Mouse (Mus musculus): Measurements from ENCODE around the gene B3gnt3.

The B3gnt3 gene

GRCm38 (mm10) chr8:71677555-71677954, 24.0 kb downstream of the B3gnt3 start:
- no peak for DNase-seq (ENCODE audit: low spot score)

GRCm38 (mm10) chr8:71676803-71677202, 24.8 kb downstream of the B3gnt3 start:
- no peak for DNase-seq (ENCODE audit: low spot score)

DNA sequence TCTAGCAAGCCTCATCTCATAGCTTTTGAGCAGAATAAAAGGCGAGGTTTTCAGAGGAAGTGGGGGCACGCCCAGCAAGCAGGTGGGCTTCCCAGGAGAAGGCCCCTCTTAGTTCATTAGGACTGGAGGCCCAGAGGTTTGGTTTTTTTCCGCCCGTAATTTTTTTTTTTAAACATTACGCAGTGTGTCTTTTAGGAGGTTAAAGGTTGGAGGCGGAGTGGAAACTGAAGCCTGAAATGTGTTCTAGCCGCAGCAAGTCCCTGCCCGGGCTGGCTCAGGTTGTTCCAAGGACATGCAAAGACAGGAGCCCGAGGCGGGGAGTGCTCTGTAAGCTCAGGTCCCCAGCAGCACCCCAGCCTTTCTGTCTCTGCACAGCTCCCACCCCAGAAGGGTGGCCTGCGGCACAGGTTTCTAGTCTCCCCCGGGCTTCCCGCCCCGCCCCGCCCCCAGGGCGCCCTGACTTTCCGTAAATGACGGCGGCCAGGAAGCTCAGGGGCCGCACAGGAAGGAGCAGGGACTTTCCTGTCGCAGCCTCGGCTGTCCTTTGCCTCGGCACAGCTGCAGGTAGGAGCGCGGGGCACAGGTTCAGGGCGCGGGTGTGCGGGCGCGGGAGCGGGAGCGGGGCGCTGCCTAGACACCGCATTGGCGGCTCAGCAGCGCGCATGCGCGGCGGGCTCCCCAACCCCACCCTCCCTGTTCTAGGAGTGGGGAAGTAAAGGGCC, 25.4 kb downstream of the B3gnt3 start, which contains the start of gene Jak3:
Jak3 (plus strand) TSS at position 277 of the 722 bp plus-strand sequence.
- DNase-seq (ENCODE audit: low spot score), result peak; percentile 61

DNA sequence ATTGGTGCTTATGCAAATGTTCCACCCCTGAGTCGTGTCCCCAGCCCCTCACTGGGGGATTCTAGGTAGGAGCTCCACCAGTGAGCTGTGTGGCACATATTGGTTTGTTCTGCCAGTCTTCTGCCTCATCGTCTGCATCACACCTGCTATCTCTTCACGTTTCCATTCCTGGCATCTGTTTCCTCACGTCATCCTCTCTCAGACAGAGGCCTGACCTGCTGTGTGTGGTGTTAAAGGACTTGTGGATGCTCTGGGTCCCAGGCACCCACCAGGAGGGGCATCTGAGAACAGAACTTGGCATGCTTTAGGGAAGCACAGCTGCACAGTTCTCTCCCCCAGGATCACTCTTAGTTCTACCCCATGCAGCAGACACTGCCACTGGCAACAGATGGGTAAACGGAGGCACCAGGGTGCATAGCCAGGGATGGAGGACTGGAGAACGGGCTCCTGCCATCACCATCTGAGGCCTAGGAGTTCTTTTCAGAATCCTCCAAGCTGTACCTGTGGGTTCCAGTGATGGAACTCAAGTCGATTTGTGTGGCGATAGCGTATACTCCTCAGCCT, 26.1 kb downstream of the B3gnt3 start:
- no peak for DNase-seq (ENCODE audit: low spot score)

GRCm38 (mm10) chr8:71674071-71674470, 27.5 kb downstream of the B3gnt3 start:
- no peak for DNase-seq (ENCODE audit: low spot score)

DNA sequence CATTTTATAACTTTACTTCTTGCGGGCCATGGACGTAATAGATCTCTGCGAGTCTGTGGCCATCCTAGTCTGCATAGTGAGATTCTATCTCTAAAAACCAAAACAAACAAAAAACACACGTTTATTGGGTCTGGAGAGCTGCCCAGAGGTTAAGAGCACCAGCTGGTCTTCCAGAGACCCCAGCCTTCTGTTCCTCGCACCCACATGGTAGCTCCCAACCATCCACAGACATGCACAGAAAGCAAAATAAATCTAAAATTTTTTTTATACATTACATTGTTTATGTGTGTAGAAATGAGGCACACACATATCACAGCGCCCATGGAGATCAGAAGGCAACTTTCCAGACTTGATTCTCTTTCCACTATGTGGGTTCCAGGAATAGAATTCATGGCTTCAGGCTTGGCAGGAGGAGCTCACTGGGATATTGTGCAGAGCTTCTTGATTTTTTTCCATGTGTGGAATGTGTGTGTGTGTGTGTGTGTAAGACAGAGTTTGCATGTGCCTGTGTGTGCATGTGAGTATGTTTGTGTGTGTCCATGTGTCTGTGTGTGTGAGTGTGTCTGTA, 29.3 kb downstream of the B3gnt3 start:
- no peak for DNase-seq (ENCODE audit: low spot score)

DNA sequence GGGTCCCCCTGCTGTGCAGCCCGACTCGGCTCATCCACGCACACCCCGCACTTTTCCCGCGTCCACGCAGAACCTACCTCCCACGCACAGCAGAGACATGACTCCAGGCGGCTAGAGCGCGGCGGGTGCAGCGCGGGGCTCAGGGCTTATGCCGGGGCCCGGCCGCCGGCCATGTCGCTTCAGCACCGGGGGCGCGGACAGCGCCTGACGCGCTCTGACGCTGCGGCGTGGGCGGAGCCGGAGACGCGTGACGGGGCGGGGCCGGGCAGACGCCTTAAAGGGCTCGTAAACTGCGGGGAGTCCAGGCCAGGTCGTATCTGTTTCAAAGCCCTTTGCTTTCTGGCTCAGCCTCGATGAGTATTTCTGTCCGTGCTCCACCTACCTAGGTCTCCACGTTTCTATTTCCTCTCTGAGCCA, 30.0 kb downstream of the B3gnt3 start, which contains the start of gene Unc13a:
Unc13a (minus strand) TSS at position 209 of the 417 bp plus-strand sequence.
- peak; percentile 91 for DNase-seq (ENCODE audit: low spot score)

DNA sequence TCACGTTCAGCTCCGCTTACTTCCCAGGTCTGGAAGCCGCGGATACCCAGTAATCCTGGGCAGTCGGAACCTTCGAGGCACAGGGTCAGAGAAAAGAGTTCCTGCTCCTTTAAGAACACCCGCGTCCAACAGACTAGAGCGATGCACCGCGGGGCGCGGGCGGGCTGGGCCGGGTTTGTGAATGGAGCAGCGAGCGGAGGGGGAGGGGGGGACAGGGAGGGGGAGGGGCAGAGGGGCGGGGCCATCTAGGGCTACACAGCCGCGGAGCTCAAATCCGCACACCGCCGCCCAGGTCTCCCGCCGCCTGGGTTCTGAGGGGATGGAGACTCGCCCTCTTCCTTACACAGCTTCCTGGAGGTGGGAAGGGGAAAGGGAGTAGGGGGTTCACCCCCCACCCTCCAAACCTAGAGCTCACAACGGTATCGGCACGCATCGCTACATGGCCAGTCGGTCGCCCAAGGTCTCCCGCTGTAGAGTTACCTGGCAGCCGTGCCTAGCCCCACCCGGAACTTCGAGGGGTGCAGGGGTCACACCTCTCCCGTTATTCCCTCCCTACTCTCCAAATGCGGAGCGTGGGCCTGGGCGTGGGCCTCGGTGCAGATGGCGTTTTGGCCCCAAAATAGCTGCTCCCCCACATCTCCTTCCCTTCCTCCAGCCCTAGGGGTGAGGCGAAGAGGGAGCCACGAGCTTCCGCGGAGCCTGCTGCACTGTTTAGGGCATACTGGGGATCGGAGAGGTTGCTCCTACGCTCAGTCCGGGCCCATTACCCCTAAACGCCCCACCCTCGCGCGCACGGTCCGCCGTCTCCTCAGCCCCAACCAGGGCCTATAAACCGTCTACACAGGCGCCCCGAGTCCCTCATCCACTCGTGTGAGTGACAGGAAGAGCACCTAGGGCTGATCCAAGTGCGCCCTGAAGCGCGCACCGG, 30.7 kb downstream of the B3gnt3 start:
- DNase-seq (ENCODE audit: low spot score), result no peak

DNA sequence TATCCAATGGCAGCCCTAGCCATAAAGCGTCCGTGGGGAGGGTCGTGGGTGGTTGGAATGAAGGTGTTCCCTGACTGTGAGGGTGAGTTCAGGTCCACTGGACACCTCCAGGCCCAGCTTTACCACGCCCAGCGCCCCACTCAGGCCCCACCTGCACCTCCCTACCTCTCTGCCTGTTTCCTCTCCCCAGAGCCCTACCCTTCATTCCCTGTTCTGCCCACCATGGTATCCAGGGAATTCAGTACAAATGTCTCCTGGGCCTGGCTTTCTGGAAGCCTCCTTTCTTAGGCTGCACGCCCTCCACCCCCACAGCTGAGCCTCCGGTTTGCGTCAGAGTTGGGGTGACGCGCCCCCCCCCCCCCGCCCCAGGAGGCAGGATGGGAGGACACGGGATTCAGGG, 31.4 kb downstream of the B3gnt3 start:
- DNase-seq (ENCODE audit: low spot score), result no peak

- DNase-seq (ENCODE audit: low spot score), result no peak
Measured at GRCm38 (mm10) chr8:71668220-71668975, 33.2 kb downstream of the B3gnt3 start.

DNA sequence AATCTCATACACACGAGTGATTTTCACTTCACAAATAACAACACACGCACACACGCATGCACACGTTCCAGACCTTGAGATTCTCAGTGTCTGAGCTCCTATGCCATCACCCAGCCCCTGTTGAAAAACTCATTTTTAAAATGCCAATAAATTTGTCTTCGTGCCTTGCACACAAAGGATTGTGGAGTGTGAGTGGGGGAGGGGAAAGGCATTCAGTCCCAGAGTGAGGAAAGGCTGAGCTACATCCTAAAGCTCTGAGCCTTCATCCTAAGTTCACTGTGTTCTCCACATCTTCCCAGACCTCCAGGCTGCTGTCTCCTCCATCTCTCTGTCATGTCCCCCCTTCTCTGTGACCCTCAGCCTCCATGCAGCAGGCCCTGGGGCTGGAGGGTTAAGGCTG, 34.3 kb downstream of the B3gnt3 start:
- no peak for DNase-seq (ENCODE audit: low spot score)

DNA sequence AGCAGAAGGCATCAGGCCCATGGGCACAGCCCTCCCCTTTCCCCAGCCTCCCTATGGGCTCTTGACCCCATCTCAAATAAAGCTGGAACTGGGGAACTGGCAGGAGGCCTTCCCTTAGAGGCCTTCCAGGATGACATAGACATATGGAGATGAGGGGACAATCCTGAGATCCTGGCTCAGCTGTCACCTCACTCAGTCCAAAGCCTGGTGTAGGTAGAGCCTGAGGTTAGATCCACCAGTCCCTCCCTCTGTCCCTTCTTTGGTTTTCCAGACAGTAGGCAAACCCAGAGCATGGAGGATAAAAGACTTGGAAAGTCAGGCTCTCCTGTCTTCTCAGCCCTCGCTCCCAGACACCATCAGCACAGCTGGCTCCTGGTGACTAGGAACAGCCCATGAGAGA, 34.7 kb downstream of the B3gnt3 start:
- no peak for DNase-seq (ENCODE audit: low spot score)

- DNase-seq (ENCODE audit: low spot score), result peak; percentile 67
Measured at GRCm38 (mm10) chr8:71665331-71666130, 36.1 kb downstream of the B3gnt3 start.

DNA sequence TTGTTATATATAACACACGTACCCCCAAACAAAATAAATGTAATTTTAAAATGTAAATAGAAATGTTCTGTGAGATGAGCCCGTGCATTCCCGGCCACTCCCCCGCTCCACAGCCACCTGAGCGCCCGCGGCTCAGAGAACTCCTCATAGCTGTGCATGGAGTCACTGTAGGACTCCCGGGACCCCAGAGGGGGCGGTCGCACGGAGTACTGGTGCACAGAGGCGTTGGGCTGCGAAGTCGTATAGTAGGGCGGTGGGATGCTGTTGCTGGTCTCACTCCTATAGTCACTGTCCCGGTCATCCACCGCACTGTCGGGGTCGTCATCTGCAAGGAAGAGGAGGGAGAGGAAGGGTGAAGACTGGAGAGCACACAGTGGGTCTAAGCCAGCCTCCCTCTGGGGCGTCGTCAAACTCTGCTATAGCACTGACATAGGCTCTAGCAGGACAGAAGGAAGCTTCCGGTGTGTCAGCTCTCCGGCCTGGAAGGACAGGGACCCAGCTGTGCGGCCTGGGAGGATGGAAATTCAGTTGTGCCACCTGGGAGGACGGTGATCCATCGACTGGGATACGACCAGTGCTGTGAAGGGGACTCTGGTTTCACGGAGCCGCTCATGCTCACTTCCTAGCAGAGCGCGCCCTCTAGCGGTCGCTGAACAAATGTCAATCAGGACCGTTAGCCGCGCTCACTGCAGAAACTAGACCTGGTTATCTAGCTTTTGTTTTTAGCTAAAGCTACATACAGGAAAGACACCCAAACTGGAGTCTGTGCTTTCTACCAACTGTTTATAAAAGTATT, 41.1 kb downstream of the B3gnt3 start:
- DNase-seq (ENCODE audit: low spot score), result peak; percentile 82

- DNase-seq (ENCODE audit: low spot score), result no peak
Measured at GRCm38 (mm10) chr8:71659751-71660150, 41.8 kb downstream of the B3gnt3 start.

GRCm38 (mm10) chr8:71658515-71659049, 43.0 kb downstream of the B3gnt3 start:
- DNase-seq (ENCODE audit: low spot score), result no peak

DNA sequence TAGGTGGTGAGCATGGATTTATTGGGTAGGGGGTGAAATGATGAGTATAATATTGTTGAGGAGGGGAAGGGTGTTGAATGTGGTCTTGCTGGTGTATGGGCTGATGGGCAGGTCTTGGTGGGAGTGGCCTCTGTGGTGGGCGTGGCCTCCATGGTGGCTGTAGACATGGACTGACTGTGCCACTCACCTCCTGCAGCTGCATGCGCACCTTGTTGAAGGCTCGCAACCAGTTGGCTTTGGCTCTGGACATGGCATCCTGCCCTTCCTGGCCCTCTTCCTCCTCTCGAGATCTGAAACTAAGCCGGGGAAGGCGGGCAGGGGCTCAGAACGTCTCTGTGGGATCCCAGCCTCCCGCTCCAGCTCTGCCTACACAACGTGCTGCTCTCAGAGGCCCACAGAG, 43.8 kb downstream of the B3gnt3 start:
- DNase-seq (ENCODE audit: low spot score), result no peak

- DNase-seq (ENCODE audit: low spot score), result peak; percentile 41
Measured at GRCm38 (mm10) chr8:71654600-71654999, 47.0 kb downstream of the B3gnt3 start.

DNA sequence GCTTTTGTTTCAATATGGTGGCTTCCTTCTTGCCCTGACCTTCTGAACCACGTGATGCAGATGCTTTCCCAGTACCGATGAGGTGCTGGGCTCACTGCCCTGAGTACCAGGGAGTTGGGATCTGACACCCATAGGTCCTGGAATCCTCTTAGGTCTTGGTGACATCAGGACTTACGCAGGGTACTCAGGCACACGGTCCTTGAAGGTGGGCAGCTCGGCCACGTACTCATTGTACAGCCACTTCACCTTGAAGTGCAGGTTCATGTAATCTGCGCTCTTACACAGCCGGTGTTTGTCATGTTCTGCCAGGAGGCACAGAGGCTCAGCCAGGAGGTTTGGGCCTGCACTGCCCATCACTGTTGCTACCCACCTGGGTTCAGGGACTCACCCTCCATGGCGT, 56.1 kb downstream of the B3gnt3 start:
- no peak for DNase-seq (ENCODE audit: low spot score)
